Mouse (Mus musculus) stomach, postnatal 0 days (tissue): ENCODE results near the gene Filip1. TPM values are rescaled to one million over a fixed set of nuclear protein-coding genes. Genes with fewer than 3 reads are reported as not detected.
"Not testable (repeated sequence)": the region's sequence is repeated elsewhere in the genome, so short reads cannot be mapped to it uniquely, and the experiment has no call there.

Experiments used
- ATAC-seq: fragments of 200-750 bp; cut with Nextera tagmentation; 2 replicates; pipeline ENCODE4 v1.8.0; 2017; ENCODE audit not compliant: low FRiP score, low TSS enrichment
- DNase-seq: peaks from one replicate; pipeline ENCODE4 v3.0.0-alpha.2; 2016; ENCODE audit warnings: low spot score
- H3K27ac ChIP-seq: fragments of 300-500 bp; sonication (generic); replicated peaks from 2 replicates; pipeline ENCODE4 v1.5.1; 2014; ENCODE audit warnings: mild to moderate bottlenecking, control low read depth
- H3K27me3 ChIP-seq: fragments of 300-500 bp; sonication (generic); 2 replicates; pipeline ENCODE4 v1.6.1; 2014; ENCODE audit warnings: low read length; ENCODE audit not compliant: control insufficient read depth, insufficient read depth
- H3K36me3 ChIP-seq: fragments of 300-500 bp; sonication (generic); 2 replicates; pipeline ENCODE4 v1.6.1; 2014; ENCODE audit warnings: low read length, mixed read lengths; ENCODE audit not compliant: control insufficient read depth, insufficient read depth
- H3K4me1 ChIP-seq: fragments of 300-500 bp; sonication (generic); replicated peaks from 2 replicates; pipeline ENCODE4 v1.6.1; 2014; ENCODE audit warnings: antibody characterized with exemption; ENCODE audit not compliant: control insufficient read depth, insufficient read depth
- H3K4me2 ChIP-seq: fragments of 300-500 bp; sonication (generic); replicated peaks from 2 replicates; pipeline ENCODE4 v1.6.1; 2014; ENCODE audit warnings: low read depth, mild to moderate bottlenecking, control low read depth, moderate library complexity
- H3K4me3 ChIP-seq: fragments of 300-500 bp; sonication (generic); 2 replicates; pipeline ENCODE4 v1.5.1; 2014; ENCODE audit warnings: low read depth, low read length, control low read depth
- H3K9ac ChIP-seq: fragments of 300-500 bp; sonication (generic); 2 replicates; pipeline ENCODE4 v1.6.1; 2014; ENCODE audit warnings: mild to moderate bottlenecking, low read length, control low read depth, mixed read lengths
- H3K9me3 ChIP-seq: fragments of 300-500 bp; sonication (generic); 2 replicates; pipeline ENCODE4 v1.6.1; 2016; ENCODE audit warnings: low read length; ENCODE audit not compliant: control insufficient read depth
- CTCF ChIP-seq: IDR thresholded peaks from 2 replicates; pipeline ENCODE4 v1.5.1; 2016; ENCODE audit warnings: antibody characterized with exemption, low read depth, mild to moderate bottlenecking, moderate library complexity
- EP300 ChIP-seq: optimal IDR thresholded peaks from 2 replicates; pipeline ENCODE3; 2016; ENCODE audit warnings: antibody characterized with exemption
- WGBS: fragments of 180-500 bp; shearing (Covaris S2); extraction: QIAGEN DNeasy Blood & Tissue Kit; methylation state at CpG from one replicate; pipeline ENCODE4 v1.1.7; 2014; 5-methylcytosine and 5-hydroxymethylcytosine counted together
- polyA plus RNA-seq: library from polyadenylated mRNA; unstranded; fragments of >200 nt; fragmentation: Nextera tagmentation; extraction: Ambion mirVana; gene quantifications from 2 replicates; pipeline ENCODE4 v1.2.1, GENCODE M21; 2015

Gene Filip1
- polyA plus RNA-seq, result 7.4 and 9.6 TPM in 2 replicates

- Histone ChIP-seq H3K4me2 (no peak within 1 kb of the TSS), H3K9ac (no peak within 1 kb of the TSS), H3K36me3 (no peaks in the 10 kb centered on the region), H3K9me3 (no peaks in the 10 kb centered on the region), H3K4me1 (no peaks in the 10 kb centered on the region), H3K4me3 (no peak within 1 kb of the TSS), H3K27me3 (no peaks in the 10 kb centered on the region), H3K27ac (no peak within 1 kb of the TSS)
- DNase-seq (no peak), ATAC-seq (no peak)
- TF ChIP-seq EP300 (no peak), CTCF (no peak)
- 51% methylated on average over 7 of the region's 7 CpGs for WGBS
Measured at GRCm38 (mm10) chr9:80012751-80013150, at the start of gene Filip1. TSS of gene Filip1 (minus strand) at chr9:80012851.

GRCm38 (mm10) chr9:80057690-80058089 is 45.0 kb upstream of the Filip1 start:
- ATAC-seq, result peak; percentile 54; the same call in 1 of the 2 replicates
- WGBS, result 34% methylated on average over 2 of the region's 2 CpGs
- no peak overlapping the region for H3K4me3 ChIP-seq
- H3K4me1 ChIP-seq, result no peaks in the 10 kb centered on the region
- H3K4me2 ChIP-seq, result no peak overlapping the region
- TF ChIP-seq CTCF (no peak), EP300 (no peak)
- no peak overlapping the region for H3K27ac ChIP-seq
- no peaks in the 10 kb centered on the region for H3K9me3 ChIP-seq
- H3K27me3 ChIP-seq, result no peaks in the 10 kb centered on the region
- no peak for DNase-seq
- H3K36me3 ChIP-seq, result no peaks in the 10 kb centered on the region
- H3K9ac ChIP-seq, result no peak overlapping the region

- Histone ChIP-seq H3K4me3 (no peak overlapping the region), H3K36me3 (no peaks in the 10 kb centered on the region), H3K9ac (no peak overlapping the region), H3K27me3 (no peaks in the 10 kb centered on the region), H3K27ac (no peak overlapping the region), H3K4me2 (no peak overlapping the region), H3K9me3 (no peaks in the 10 kb centered on the region), H3K4me1 (no peaks in the 10 kb centered on the region)
- ATAC-seq, result no peak
- no peak for TF ChIP-seq EP300
- no peak for TF ChIP-seq CTCF
- 74% methylated on average over 5 of the region's 5 CpGs for WGBS
- DNase-seq, result no peak
Measured at GRCm38 (mm10) chr9:80052951-80053350, 40.3 kb upstream of the Filip1 start.

- H3K4me2 ChIP-seq, H3K9ac ChIP-seq, H3K27me3 ChIP-seq, DNase-seq, H3K9me3 ChIP-seq, H3K36me3 ChIP-seq, H3K4me3 ChIP-seq, H3K4me1 ChIP-seq, ATAC-seq, H3K27ac ChIP-seq: not testable (repeated sequence)
- 49% methylated on average over 5 of the region's 5 CpGs for WGBS
Measured at GRCm38 (mm10) chr9:80049271-80049670, 36.6 kb upstream of the Filip1 start.

- not testable (repeated sequence) for H3K9me3 ChIP-seq, H3K27ac ChIP-seq, H3K4me1 ChIP-seq, DNase-seq, H3K36me3 ChIP-seq, H3K27me3 ChIP-seq, H3K4me2 ChIP-seq, ATAC-seq, H3K4me3 ChIP-seq, H3K9ac ChIP-seq
- WGBS, result 65% methylated on average over 4 of the region's 4 CpGs
Measured at GRCm38 (mm10) chr9:80044301-80044700, 31.6 kb upstream of the Filip1 start.

- ATAC-seq (no peak), DNase-seq (no peak)
- H3K4me2 ChIP-seq, result no peak overlapping the region
- no peaks in the 10 kb centered on the region for H3K27me3 ChIP-seq
- WGBS, result 43% methylated on average over 2 of the region's 2 CpGs
- TF ChIP-seq CTCF, result no peak
- no peak for TF ChIP-seq EP300
- no peaks in the 10 kb centered on the region for H3K36me3 ChIP-seq
- no peaks in the 10 kb centered on the region for H3K9me3 ChIP-seq
- no peaks in the 10 kb centered on the region for H3K4me1 ChIP-seq
- no peak overlapping the region for H3K4me3 ChIP-seq
- no peak overlapping the region for H3K9ac ChIP-seq
- H3K27ac ChIP-seq, result no peak overlapping the region
Measured at GRCm38 (mm10) chr9:80039296-80039815, 26.7 kb upstream of the Filip1 start.
